Mouse (Mus musculus): ENCODE results near the gene Enah.

The Enah gene

DNA sequence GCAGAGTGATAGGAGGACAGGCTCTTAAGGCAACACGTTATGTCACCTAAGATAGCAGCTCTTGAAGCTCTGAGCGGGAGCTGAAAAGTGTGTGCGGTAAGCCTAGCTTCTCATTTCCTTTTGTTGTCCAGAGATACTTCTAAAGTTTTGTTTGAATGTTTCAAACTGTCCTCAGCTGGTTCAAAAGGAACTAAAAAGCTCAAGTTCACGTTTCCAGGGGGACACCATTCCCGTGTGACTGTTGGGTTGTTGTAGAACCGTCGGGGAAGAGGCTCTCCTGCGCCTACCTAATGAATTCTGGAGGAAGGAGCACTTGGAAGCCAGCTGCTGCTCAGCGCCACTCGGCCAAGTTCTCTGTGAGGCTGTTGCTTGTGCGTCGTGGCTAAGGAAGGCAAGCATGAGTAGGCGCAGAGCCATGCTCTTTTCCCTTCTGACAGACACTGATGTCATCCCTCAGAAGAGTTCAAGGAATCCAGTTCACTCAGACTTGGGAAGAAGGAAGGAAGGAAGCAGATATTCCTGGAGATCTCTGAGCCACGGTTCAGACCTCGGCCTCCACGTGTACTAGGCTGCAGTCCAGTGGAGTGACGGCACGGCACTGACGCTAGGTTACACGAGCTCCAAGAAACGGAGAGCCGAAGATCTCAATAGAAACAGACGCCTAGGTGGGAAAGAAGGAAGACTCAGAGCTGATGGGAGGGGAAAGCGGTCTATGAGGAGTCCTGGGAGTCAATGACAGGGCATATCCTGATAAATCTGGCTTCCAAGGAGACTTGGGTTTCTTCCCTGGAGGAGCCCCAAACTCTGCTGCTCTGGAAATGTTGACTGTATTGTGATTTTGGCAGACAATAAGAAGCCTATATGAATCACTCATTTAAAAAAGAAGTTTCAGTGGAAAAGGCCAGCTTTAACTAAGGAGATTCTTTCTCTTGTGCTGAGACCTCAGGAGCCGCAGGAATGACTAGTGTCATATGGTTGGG lies 8.7 kb upstream of the Enah start:
- DNase-seq (ENCODE audit: low spot score): no peak

DNA sequence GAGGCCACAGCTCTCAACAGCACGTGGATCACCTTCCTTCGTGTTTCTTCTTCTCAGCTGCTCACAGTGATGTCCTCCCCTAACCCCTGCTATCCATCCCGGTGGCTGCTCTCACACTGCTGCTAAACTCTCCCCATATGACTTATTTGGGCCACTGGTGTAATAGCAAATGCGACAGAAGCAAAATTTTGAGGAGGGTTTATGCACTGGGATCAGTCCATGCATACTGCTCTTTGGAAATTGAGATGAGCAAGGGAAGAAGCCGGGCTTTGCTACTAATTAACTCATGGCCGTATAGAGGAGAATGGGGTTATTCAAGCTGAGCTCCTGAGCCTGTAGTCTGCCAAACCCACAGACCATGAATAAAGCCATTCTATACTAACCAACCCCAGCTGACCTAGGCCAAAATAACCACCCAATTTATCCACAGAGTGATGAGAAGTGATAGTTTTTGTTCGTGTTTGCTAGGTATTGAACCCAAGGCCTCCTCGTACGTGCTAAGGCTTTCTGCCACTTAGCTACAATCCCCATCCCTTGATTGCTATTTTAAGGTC lies 7.7 kb upstream of the Enah start:
- no peak for DNase-seq (ENCODE audit: low spot score)

DNA sequence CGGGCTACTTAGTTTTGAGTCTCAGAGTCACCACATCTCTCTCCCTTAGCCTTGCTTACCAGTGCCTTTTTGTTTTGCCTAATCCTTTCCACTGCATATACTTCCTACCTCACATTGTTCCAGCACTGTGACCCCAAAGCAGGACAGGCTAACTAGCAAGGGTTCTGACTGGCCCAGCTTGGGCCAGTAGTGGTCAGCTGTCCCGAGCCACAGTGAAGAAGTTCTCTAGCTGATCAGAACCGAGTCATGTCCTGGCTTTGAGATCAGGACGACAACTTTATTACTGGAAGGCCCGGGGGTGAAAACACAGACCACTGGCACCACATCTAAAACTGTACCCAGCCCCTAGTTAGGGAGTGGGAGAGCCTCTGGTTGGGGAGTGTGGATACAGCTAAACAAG lies 7.0 kb upstream of the Enah start:
- DNase-seq (ENCODE audit: low spot score): no peak

DNA sequence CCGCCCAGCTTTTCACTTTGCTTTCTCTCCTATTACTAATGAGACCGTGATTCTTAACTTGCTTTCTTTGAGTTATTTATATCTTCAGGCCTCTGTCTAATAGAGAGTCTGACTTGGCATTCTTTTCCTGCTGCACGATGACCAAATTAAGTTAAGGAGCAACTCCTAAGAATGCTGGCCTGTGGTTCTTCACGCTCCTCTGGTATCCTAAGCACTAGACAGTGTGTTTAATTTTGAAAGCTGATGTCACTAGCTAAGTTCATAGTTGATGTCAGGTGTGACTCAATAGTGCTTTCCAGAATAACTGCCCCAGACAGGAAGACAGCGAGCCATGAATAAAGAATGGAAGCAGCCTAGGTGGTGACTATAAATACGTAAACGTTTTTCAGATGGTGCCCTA lies 6.3 kb upstream of the Enah start:
- DNase-seq (ENCODE audit: low spot score): no peak

DNA sequence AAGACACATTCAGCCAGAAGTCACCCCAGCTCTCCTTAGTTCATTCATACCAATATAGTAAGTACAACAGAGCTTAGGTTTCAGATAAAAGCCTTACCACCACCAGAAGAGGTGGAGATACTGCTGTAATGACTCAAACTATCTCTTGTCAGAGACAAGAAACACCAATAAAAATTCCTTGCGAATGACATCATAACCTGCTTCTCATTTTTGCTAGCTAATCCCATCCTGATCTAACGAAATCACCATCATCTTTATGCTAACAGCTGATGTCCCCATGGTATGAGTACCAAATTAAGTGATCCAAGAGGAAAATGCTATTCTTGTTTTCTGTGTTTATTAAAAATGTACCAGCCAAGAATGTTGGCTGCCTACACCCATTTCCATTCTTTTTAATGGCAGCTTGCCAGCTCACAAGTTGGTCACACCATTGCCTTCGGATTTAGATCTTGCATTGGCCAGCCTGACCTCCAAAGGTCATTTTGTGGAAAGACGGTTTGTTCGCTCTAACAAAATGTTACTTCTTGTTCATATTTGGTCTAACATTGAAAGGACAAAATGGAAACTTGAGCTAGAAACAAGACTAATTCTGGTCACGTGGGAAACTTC lies 2.0 kb upstream of the Enah start:
- DNase-seq (ENCODE audit: low spot score): no peak

DNA sequence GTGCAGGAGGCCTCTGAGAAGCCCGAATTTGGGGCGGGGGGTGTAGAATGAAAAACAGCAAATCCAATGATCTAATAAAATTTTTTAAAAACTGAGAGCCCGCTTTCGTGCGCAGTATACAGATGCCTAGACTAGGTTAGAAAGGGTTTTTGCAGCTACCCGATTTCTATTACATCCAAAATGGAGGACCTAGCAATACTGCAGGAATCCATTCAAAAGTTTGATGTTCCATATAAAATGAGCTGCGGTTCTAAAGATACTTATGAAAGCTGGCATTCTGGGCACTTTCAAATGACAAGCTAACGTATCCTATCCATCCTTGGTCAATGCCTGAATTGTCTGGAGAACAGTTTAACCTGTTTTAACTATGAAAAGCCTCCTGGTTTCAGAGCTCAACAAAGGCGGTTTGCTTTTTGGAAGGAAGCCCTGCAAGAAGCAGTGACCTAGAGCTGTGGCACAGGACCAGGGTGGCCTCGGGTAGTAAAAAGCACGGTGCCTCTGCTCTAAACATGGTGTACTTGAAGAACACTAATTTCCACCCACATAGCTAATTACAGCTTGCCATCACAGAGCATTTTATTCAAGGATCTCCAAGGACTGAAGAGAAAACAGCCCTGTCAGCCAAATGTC lies 1.2 kb upstream of the Enah start:
- DNase-seq (ENCODE audit: low spot score): no peak

DNA sequence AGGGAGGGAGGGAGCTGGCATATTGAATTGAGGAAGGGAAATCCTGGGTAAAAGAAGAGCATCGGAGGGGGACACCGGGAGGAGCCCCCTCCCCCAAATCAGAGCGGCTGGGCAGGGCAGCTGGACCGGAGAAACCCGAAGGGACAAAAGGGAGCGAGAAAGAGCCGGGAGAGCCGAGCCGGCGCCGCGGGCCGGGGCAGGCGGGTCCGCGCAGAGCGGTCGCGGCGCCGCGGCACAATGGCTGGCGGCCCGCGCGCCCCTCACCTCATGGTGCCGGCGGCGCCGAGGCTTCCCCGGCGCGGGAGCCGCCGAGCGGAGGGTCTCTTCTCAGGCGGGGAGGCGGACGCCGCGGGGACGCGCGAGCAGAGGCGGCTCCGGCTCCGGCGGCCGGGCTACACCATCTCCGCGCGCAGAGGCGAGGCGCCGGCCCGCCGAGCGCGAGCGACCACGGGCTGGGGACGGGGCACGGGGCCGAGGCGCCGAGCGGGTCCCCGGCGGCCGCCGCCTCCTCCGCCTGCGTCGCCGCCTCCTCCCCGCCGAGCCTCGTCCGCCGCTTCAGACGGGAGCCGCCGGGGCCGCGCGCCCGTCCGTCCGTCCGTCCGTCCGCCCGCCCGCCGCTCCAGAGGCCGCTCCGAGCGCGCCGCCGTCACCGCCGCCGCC lies 394 bp downstream of the Enah start:
- DNase-seq (ENCODE audit: low spot score): no peak

DNA sequence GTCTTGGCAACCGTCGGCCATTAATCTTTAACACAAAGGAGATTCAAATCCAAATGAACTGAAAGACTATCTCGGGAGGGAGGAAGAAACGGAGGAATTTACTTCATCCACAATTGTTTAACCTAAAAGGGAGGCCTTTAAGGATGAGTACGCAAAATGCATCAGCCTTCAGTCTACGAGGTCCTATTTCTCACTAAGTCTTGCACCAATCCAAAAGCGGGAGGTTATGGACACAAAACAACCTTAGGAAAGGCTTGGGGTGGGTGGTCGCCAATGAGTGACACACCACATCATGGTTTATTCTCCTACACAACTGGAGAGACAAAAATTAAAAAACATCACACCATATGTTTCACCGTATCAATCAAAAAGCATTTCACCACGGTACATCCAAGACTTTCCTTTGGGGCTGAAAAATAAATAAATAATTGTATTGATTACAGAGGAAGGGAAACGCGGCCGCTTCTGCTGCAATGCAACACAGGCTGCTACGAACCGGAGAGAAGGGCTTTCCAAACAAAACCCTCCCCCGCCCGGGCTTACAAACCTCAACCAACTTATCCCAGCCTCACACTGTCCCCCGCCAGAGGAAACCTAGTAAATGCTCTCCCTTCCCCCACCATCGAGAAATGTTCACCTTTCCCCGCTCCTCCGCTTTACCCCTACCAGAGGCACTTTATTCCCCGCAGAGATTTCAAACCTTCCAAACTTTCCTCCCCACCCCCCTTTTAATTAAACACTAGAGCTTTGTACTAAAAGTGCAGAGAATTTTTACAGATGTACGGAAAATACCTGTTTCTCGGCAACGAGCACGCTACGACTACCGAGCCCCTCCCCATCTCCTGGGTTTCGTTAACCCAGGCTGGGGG lies 1.2 kb downstream of the Enah start:
- DNase-seq (ENCODE audit: low spot score): no peak

DNA sequence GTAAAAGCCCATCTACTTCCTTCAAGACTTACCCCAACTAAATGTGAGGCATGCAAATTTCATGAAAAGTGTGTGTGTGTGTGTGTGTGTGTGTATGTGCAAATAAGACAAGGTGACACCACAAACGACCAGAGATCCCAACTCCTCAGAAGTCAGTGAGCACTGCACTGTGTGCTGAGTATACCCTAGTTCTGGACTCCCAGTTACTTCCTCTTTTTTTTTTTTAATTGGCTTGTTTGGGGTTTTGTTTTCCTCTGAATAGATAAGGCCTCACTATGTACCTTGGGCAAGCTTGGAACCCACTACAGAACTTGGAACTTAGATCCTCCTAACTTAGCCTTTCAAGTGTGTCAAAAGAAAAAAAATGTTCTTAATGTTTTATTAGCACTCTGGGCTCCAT lies 14.0 kb downstream of the Enah start:
- DNase-seq (ENCODE audit: low spot score): no peak

DNA sequence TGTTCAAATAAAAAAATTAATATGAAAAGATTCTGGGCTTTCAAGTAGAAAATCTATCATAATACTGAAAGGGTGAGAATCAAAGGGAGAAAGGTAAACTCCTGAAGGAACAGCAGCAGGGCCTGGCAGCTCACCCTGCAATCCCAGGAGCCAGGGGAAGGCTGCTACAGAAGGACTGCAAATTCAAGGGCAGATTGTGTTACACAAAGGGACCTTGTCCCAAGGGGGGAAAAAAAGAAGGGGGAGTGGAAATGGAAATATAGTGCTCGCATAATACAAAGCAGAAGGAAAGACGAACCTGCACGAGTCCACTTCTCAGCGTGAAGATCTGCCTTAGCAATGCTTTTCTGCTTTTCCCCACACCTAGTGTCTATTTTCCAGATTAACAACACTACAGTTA lies 21.1 kb downstream of the Enah start:
- no peak for DNase-seq (ENCODE audit: low spot score)

DNA sequence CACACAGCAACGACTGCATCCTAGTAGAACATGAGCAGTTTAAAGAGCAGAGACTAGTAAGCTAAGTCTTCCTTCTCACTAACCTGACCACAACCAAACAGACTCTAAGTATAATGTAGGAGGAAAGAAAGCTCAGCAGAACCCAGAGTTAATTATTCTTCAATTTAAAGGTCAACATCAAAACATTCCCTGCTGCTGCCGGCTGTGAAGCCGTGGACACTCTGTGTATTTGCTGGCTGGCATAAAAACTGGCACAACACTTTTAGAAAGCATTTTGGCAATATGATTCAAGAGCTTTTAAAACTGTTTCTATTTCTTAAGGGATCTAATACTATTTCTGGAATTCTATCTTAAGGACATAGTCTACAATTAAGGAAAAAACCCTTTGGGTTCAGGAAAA lies 22.0 kb downstream of the Enah start:
- no peak for DNase-seq (ENCODE audit: low spot score)

DNA sequence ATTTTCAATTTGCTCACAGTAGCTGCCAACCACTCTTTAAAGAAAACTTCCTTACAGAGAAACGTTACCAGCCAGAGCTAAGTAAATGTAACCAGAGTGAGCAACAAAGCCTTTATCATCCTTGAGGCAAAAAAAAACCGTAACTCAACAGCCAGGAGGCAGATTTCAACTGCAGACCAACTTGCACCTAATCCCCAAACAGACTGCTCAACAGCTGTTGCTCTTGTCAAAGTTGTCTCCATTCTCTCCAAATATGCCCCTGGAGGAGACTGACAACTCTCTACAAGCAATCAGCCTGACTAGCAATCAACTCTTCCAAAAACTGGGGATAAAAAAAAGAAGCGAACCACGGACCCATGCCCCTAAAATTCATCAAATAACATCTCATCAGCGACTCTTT lies 26.2 kb downstream of the Enah start:
- DNase-seq (ENCODE audit: low spot score): no peak

DNA sequence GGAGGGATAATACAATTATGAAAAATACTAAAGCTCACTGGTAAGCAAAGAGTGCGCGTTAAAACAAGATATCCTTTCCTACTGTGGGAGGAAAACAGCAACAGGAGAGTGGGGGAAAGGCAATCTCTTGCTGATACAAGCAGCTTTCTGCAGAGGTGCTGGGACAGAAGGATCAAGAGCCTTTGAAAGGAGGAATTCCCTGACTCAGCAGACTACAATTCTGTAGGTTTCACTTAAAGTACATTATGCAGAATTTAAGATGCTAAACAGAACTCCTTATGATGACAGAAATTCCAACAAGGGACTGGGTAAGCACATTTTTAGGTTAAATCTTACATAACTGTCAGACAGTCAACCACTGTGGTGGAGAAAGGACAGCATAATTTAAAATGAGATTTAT lies 31.4 kb downstream of the Enah start:
- no peak for DNase-seq (ENCODE audit: low spot score)

DNA sequence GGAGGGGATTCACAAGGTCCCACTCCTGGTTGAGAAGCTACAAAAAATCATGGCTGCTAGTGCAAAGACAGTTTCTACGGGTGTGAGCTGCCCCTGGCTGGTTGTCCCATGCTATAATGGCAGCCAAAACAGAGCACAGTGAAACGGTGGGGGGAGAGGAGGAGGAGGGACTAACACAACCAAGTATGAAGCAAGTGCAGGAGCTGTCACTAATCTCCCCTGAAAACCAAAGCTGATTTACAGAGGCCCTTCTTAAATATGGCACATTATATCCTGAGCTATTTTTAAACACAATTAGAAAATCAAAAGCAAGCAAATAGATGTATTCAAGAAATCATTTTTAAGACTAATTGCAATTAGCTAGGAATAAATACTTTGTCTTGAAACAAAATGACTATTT lies 32.6 kb downstream of the Enah start:
- no peak for DNase-seq (ENCODE audit: low spot score)

DNA sequence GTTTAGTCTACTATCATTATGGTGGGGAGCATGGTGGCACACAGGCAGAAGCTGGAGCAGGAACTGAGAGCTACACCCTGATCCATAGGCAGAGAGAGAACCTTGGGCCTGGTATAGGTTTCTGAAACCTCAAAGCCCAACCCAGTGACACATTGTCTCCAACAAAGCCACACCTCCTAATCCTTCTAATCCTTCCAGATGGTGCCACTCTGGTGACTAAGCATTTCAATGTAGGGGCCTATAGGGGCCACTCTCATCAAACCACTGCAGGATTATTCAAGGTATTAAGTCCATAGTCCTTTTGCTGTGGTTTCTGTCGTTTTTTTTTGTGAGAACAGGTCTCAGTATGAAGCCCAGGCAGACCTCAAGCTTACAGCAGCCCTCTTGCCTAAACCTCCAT lies 33.9 kb downstream of the Enah start:
- DNase-seq (ENCODE audit: low spot score): no peak

DNA sequence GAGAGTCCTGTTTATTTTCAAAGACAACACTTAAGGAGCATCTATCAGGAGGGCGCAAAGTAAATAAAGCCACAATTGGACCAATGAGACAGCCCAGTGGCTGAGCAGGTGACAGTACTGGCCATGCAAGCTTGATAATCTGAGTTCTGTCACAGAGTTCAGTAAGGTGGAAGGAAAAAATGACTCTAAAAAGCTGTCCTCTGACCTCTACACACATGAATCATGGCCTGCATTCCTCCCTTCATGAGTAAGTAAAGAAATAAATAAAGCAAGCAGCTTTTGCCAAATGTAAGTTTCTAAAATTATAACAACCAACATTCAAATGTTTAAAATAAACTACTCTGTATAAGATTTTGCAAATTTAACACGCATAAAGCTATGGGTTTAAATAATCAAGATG lies 35.0 kb downstream of the Enah start:
- no peak for DNase-seq (ENCODE audit: low spot score)

DNA sequence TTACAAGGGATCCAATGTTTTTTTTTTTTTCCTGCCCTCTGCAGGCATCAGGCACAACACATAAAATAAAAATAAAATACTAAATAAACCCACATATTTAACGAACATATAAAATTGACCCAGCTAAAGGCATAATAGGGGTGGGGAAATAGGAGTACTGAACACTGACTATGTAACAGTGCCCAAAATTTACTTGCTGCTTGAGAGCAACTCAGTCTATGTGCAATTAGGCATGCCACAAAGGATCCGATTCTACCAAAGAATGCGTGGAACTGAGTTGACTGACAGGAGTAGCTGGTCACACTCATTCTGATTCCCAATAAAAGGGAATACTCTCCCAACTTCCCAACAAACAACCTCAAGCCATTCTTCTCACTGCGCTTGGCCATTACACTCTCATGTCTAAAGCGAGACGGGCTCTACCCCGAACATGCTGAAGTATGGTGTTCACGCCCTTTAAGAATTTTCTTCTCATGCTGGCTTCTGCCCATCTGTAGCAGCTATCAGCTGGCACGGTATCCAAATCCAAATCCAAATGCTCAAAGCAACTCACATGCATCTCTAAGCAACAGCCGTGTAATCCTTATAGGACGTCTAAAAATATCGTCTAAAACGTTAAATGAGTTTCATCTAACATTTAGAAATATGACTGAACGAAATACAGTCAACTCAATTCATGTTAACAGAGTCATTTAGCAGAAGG lies 39.6 kb downstream of the Enah start:
- no peak for DNase-seq (ENCODE audit: low spot score)

DNA sequence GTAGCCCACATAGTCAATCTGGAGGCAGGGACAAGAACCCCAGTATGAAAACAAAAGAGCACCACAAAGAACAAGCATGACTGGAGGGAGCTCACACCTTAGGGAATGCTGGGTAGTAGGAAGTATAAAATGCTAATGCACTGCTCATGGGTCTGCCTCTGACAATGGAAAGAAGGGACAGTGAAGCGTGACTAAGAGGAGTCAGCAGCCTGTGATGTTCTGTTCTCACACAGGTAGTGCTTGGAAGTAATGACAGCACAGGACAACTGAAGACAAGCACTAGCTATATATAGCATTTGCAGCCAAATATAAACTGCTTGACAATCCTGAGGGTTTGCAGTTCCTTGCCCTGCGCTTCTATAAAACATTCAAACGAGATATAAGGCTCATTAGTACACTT lies 44.3 kb downstream of the Enah start:
- DNase-seq (ENCODE audit: low spot score): no peak

DNA sequence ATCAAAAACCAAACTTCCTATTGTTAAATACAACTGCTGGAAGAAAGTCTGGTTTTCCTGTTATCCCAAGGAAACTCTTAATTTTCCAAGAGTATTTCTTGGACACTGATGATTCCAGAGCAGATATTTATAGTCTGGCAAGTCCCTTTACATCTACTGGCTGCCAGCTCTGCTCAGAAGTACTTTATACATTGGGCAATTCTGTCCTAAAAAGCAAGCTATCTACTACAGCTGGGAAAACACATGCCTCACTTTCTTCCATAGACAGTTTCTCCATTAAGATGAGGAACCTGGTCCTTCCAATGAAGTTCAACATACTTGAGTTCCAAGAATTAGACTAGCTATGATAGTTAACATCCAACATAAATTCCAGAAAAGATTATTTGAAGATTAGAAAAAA lies 44.9 kb downstream of the Enah start:
- DNase-seq (ENCODE audit: low spot score): no peak

DNA sequence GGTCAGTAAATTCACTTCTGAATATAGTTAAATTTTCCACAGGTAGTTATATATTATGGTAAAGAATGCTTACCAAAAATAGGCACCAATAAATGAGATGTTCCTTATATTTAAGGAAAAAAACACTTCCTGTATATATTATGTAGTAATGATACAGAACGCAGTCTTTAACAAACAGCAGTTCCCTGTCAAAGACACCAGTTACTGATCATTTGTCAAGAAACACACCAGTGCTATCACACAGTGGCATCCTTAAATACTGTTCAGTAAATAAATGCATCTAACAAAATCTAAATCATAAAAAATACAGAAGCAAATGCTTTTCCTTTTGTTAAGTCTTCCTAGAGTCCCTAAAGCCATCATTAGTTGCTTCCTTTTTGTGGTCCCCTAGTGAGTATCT lies 54.5 kb downstream of the Enah start:
- DNase-seq (ENCODE audit: low spot score): no peak

DNA sequence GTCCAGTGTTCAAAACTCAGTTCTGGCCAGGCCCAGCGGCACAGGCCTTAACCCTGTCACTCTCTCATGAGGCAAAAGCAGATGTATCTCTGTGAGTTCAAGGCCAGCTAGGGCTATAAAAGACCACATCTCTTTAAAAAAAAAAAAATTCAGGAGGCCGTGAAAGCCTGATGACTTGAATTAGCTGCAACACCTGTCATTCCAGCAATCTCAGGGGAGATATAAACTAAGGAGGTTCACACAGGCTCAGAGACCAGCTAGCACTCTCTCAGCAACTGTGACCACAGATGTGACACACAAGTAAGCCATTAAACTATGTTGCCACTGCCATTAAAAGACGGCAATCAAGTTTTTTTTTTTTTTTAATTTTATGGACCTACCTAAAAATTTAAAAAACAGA lies 56.0 kb downstream of the Enah start:
- no peak for DNase-seq (ENCODE audit: low spot score)

Data from urinary bladder, postnatal 10 days (tissue).